Mouse (Mus musculus): ENCODE results near the gene Cyb561d2.

- TF ChIP-seq POLR2A (IDR thresholded peaks at IDR 0.05; ENCODE audit: borderline replicate concordance, extremely low read depth, insufficient read depth, insufficient read length, poor library complexity, severe bottlenecking) (no peak), CTCF (IDR thresholded peaks at IDR 0.05; ENCODE audit: borderline replicate concordance, extremely low read depth, insufficient read depth, insufficient read length) (no peak)
Measured at GRCm38 (mm10) chr9:107494238-107494637, 47.8 kb downstream of the Cyb561d2 start.

Data from brain, embryonic 14.5 days (tissue).